Mouse (Mus musculus) stomach, postnatal 0 days (tissue): ENCODE results near the gene Tcl1b5.
"Not testable (repeated sequence)": the region's sequence is repeated elsewhere in the genome, so short reads cannot be mapped to it uniquely, and the experiment has no call there.

Source experiments
- CTCF ChIP-seq: IDR thresholded peaks from 2 replicates; pipeline ENCODE4 v1.5.1; 2016; ENCODE audit warnings: antibody characterized with exemption, low read depth, mild to moderate bottlenecking, moderate library complexity
- EP300 ChIP-seq: optimal IDR thresholded peaks from 2 replicates; pipeline ENCODE3; 2016; ENCODE audit warnings: antibody characterized with exemption

- peak; percentile 58 for TF ChIP-seq CTCF
- TF ChIP-seq EP300, result not testable (repeated sequence)
These were observed 1.8 kb upstream of the Tcl1b5 start for GRCm38 (mm10) chr12:105174318-105174717.
